Mouse (Mus musculus) intestine, embryonic 16.5 days (tissue): ENCODE data around the gene Krt18. TPM values are rescaled to one million over a fixed set of nuclear protein-coding genes. Genes with fewer than 3 reads are reported as not detected.
A peak's percentile ranks its signal among the peaks of the same experiment; 100 is the strongest.

Experiments used
- ATAC-seq: fragments of 200-750 bp; cut with Nextera tagmentation; 2 replicates; pipeline ENCODE4 v1.8.0; 2017; ENCODE audit warnings: moderate TSS enrichment, moderate library complexity
- H3K27ac ChIP-seq: fragments of 300-500 bp; sonication (generic); 2 replicates; pipeline ENCODE4 v1.5.1; 2014; ENCODE audit warnings: mild to moderate bottlenecking, low read length
- H3K27me3 ChIP-seq: fragments of 300-500 bp; sonication (generic); replicated peaks from 2 replicates; pipeline ENCODE4 v1.6.1; 2014; ENCODE audit warnings: low read length, control low read depth, mixed read lengths; ENCODE audit not compliant: control insufficient read depth, insufficient read depth
- H3K36me3 ChIP-seq: fragments of 300-500 bp; sonication (generic); 2 replicates; pipeline ENCODE4 v1.6.1; 2014; ENCODE audit warnings: low read length, control low read depth; ENCODE audit not compliant: control insufficient read depth, insufficient read depth
- H3K4me1 ChIP-seq: fragments of 300-500 bp; sonication (generic); 2 replicates; pipeline ENCODE4 v1.6.1; 2014; ENCODE audit warnings: low read length, control low read depth, mixed read lengths; ENCODE audit not compliant: control insufficient read depth, insufficient read depth
- H3K4me2 ChIP-seq: fragments of 300-500 bp; sonication (generic); 2 replicates; pipeline ENCODE4 v1.6.1; 2014; ENCODE audit warnings: low read depth, low read length, control low read depth
- H3K4me3 ChIP-seq: fragments of 300-500 bp; sonication (generic); 2 replicates; pipeline ENCODE4 v1.5.1; 2014; ENCODE audit warnings: mild to moderate bottlenecking, low read length
- H3K9ac ChIP-seq: fragments of 300-500 bp; sonication (generic); 2 replicates; pipeline ENCODE4 v1.6.1; 2014; ENCODE audit warnings: low read depth, low read length
- H3K9me3 ChIP-seq: fragments of 300-500 bp; sonication (generic); 2 replicates; pipeline ENCODE4 v1.6.1; 2016; ENCODE audit warnings: low read length, control low read depth; ENCODE audit not compliant: control insufficient read depth
- WGBS: fragments of 180-500 bp; shearing (Covaris S2); extraction: QIAGEN DNeasy Blood & Tissue Kit; methylation state at CpG from one replicate; pipeline ENCODE4 v1.1.7; 2014; 5-methylcytosine and 5-hydroxymethylcytosine counted together
- polyA plus RNA-seq: library from polyadenylated mRNA; unstranded; fragments of >200 nt; fragmentation: Nextera tagmentation; extraction: Ambion mirVana; gene quantifications from 2 replicates; pipeline ENCODE4 v1.2.1, GENCODE M21; 2015

Krt18 gene
- polyA plus RNA-seq, 1 experiment from 2014 or later, result 353 TPM

- Histone ChIP-seq H3K27ac (peak overlapping the region; percentile 65), H3K27me3 (peaks cover 7% of the 10 kb centered on the region; the same call in 1 of the 2 replicates)
- 33% methylated on average over 11 of the region's 11 CpGs for WGBS
Observed at GRCm38 (mm10) chr15:102006317-102006716, 21.7 kb upstream of the Krt18 start.

GRCm38 (mm10) chr15:102007097-102008069, 20.6 kb upstream of the Krt18 start:
- no peak for ATAC-seq
- Histone ChIP-seq H3K4me2 (no peak overlapping the region; the same call in 1 of the 2 replicates), H3K27me3 (peaks cover 7% of the 10 kb centered on the region; the same call in 1 of the 2 replicates), H3K36me3 (no peaks in the 10 kb centered on the region), H3K9ac (no peak overlapping the region), H3K9me3 (no peaks in the 10 kb centered on the region), H3K4me3 (no peak overlapping the region), H3K27ac (peak overlapping the region; percentile 21; the same call in 1 of the 2 replicates), H3K4me1 (peaks cover 54% of the 10 kb centered on the region)
- WGBS, result 49% methylated on average over 12 of the region's 12 CpGs

More at GRCm38 (mm10) chr15:102006317-102006716, 21.7 kb upstream of the Krt18 start:
- peak overlapping the region; percentile 31; the same call in 1 of the 2 replicates for H3K4me2 ChIP-seq
- H3K9ac ChIP-seq, result no peak overlapping the region
- H3K36me3 ChIP-seq, result no peaks in the 10 kb centered on the region
- peaks cover 51% of the 10 kb centered on the region for H3K4me1 ChIP-seq
- H3K4me3 ChIP-seq, result no peak overlapping the region
- no peak for ATAC-seq
- H3K9me3 ChIP-seq, result no peaks in the 10 kb centered on the region

GRCm38 (mm10) chr15:102010569-102011245, 17.3 kb upstream of the Krt18 start:
- 56% methylated on average over 3 of the region's 3 CpGs for WGBS
- no peak overlapping the region for H3K4me3 ChIP-seq
- no peak overlapping the region for H3K27ac ChIP-seq
- no peak for ATAC-seq
- peaks cover 62% of the 10 kb centered on the region for H3K4me1 ChIP-seq
- no peak overlapping the region for H3K4me2 ChIP-seq
- no peaks in the 10 kb centered on the region for H3K9me3 ChIP-seq
- H3K9ac ChIP-seq, result no peak overlapping the region
- no peaks in the 10 kb centered on the region for H3K36me3 ChIP-seq
- H3K27me3 ChIP-seq, result no peaks in the 10 kb centered on the region

- WGBS, result 57% methylated on average over 4 of the region's 4 CpGs
Observed at GRCm38 (mm10) chr15:102012260-102012765, 15.7 kb upstream of the Krt18 start.

GRCm38 (mm10) chr15:102013651-102014050, 14.3 kb upstream of the Krt18 start:
- no peak overlapping the region for H3K4me2 ChIP-seq
- peak overlapping the region; percentile 20 for H3K27ac ChIP-seq
- no peak overlapping the region for H3K4me3 ChIP-seq
- no peak overlapping the region for H3K9ac ChIP-seq
- no peaks in the 10 kb centered on the region for H3K27me3 ChIP-seq
- 0 out of 2 replicates have a peak, but pooled peaks have one; percentile 3 for ATAC-seq
- no peaks in the 10 kb centered on the region for H3K9me3 ChIP-seq
- H3K36me3 ChIP-seq, result no peaks in the 10 kb centered on the region
- WGBS, result 25% methylated on average over 3 of the region's 3 CpGs
- H3K4me1 ChIP-seq, result peaks cover 53% of the 10 kb centered on the region

More at GRCm38 (mm10) chr15:102012260-102012765, 15.7 kb upstream of the Krt18 start:
- Histone ChIP-seq H3K9ac (no peak overlapping the region), H3K4me3 (no peak overlapping the region), H3K36me3 (no peaks in the 10 kb centered on the region), H3K4me1 (peaks cover 53% of the 10 kb centered on the region), H3K27ac (0 out of 2 replicates have a peak overlapping the region, but pooled peaks have one; percentile 6), H3K4me2 (no peak overlapping the region), H3K27me3 (no peaks in the 10 kb centered on the region), H3K9me3 (no peaks in the 10 kb centered on the region)
- ATAC-seq, result no peak

GRCm38 (mm10) chr15:102014848-102015247, 13.1 kb upstream of the Krt18 start:
- H3K36me3 ChIP-seq, result no peaks in the 10 kb centered on the region
- no peaks in the 10 kb centered on the region for H3K27me3 ChIP-seq
- H3K9me3 ChIP-seq, result no peaks in the 10 kb centered on the region
- no peak overlapping the region for H3K4me2 ChIP-seq
- no peak overlapping the region for H3K4me3 ChIP-seq
- H3K4me1 ChIP-seq, result peaks cover 46% of the 10 kb centered on the region
- 32% methylated on average over 4 of the region's 4 CpGs for WGBS
- no peak overlapping the region for H3K27ac ChIP-seq
- H3K9ac ChIP-seq, result no peak overlapping the region
- no peak for ATAC-seq

- Histone ChIP-seq H3K4me2 (peak overlapping the region; percentile 36), H3K4me1 (peaks cover 39% of the 10 kb centered on the region), H3K9ac (peak overlapping the region; percentile 55), H3K27me3 (no peaks in the 10 kb centered on the region), H3K9me3 (no peaks in the 10 kb centered on the region), H3K36me3 (no peaks in the 10 kb centered on the region), H3K27ac (peak overlapping the region; percentile 98), H3K4me3 (no peak overlapping the region)
- peak; percentile 87 for ATAC-seq
- WGBS, result 11% methylated on average over 3 of the region's 3 CpGs
Observed at GRCm38 (mm10) chr15:102016096-102016495, 11.9 kb upstream of the Krt18 start.

GRCm38 (mm10) chr15:102016787-102017186, 11.2 kb upstream of the Krt18 start:
- no peaks in the 10 kb centered on the region for H3K27me3 ChIP-seq
- H3K27ac ChIP-seq, result peak overlapping the region; percentile 98
- 21% methylated on average over 7 of the region's 7 CpGs for WGBS
- peaks cover 39% of the 10 kb centered on the region for H3K4me1 ChIP-seq
- H3K9ac ChIP-seq, result peak overlapping the region; percentile 55
- H3K4me3 ChIP-seq, result no peak overlapping the region
- H3K36me3 ChIP-seq, result no peaks in the 10 kb centered on the region
- peak; percentile 45 for ATAC-seq
- no peaks in the 10 kb centered on the region for H3K9me3 ChIP-seq
- H3K4me2 ChIP-seq, result peak overlapping the region; percentile 36

GRCm38 (mm10) chr15:102017918-102018463, 10.0 kb upstream of the Krt18 start:
- ATAC-seq, result peak; percentile 70

More at GRCm38 (mm10) chr15:102017918-102018463, 10.0 kb upstream of the Krt18 start:
- WGBS, result 21% methylated on average over 7 of the region's 7 CpGs
- H3K4me1 ChIP-seq, result peaks cover 32% of the 10 kb centered on the region
- peak overlapping the region; percentile 98 for H3K27ac ChIP-seq
- H3K36me3 ChIP-seq, result no peaks in the 10 kb centered on the region
- H3K27me3 ChIP-seq, result no peaks in the 10 kb centered on the region
- no peak overlapping the region for H3K9ac ChIP-seq
- H3K9me3 ChIP-seq, result no peaks in the 10 kb centered on the region
- peak overlapping the region; percentile 25 for H3K4me2 ChIP-seq
- H3K4me3 ChIP-seq, result no peak overlapping the region
